Mouse (Mus musculus) adrenal gland, adult 10 weeks (tissue): ENCODE results near the gene Prickle1. TPM values are rescaled to one million over a fixed set of nuclear protein-coding genes. Genes with fewer than 3 reads are reported as not detected.

Experiments used
- polyA plus RNA-seq: library from polyadenylated mRNA; stranded (reverse); fragments of 350-450 nt; fragmentation: Illumina TruSeq; extraction: RNeasy Lipid Tissue Mini Kit (QIAGEN cat#74804); gene quantifications from one replicate; pipeline ENCODE4 v1.2.3, GENCODE M21; 2014; ENCODE audit warnings: low read depth, low replicate concordance

Gene Prickle1
- polyA plus RNA-seq, result 15.3 TPM

GRCm38 (mm10) chr15:93595746-93596145, at the start of gene Prickle1:
Gene Prickle1, minus strand, starts transcription at chr15:93595891.

Other genes starting within 250 kb of the Prickle1 start
- gene Zcrb1, start 197.6 kb downstream of the Prickle1 start, polyA plus RNA-seq, result 360 TPM
- 67.0 TPM for gene Pphln1, start 197.5 kb downstream of the Prickle1 start, polyA plus RNA-seq